Mouse (Mus musculus) intestine, embryonic 15.5 days (tissue): Measurements from ENCODE around the gene Rcsd1. TPM values are rescaled to one million over a fixed set of nuclear protein-coding genes. Genes with fewer than 3 reads are reported as not detected.

Source experiments
- ATAC-seq: fragments of 200-750 bp; cut with Nextera tagmentation; 2 replicates; pipeline ENCODE4 v1.8.0; 2017; ENCODE audit warnings: moderate TSS enrichment, moderate library complexity
- H3K27ac ChIP-seq: fragments of 300-500 bp; sonication (generic); 2 replicates; pipeline ENCODE4 v1.5.1; 2015; ENCODE audit warnings: mild to moderate bottlenecking, inconsistent platforms
- H3K27me3 ChIP-seq: fragments of 300-500 bp; sonication (generic); replicated peaks from 2 replicates; pipeline ENCODE4 v1.6.1; 2015; ENCODE audit warnings: inconsistent platforms
- H3K36me3 ChIP-seq: fragments of 300-500 bp; sonication (generic); 2 replicates; pipeline ENCODE4 v1.6.1; 2015; ENCODE audit warnings: inconsistent platforms
- H3K4me1 ChIP-seq: fragments of 300-500 bp; sonication (generic); replicated peaks from 2 replicates; pipeline ENCODE4 v1.6.1; 2015; ENCODE audit warnings: inconsistent platforms
- H3K4me2 ChIP-seq: fragments of 300-500 bp; sonication (generic); replicated peaks from 2 replicates; pipeline ENCODE4 v1.6.1; 2015; ENCODE audit warnings: mild to moderate bottlenecking, inconsistent platforms
- H3K4me3 ChIP-seq: fragments of 300-500 bp; sonication (generic); replicated peaks from 2 replicates; pipeline ENCODE4 v1.5.1; 2015; ENCODE audit warnings: inconsistent platforms
- H3K9ac ChIP-seq: fragments of 300-500 bp; sonication (generic); 2 replicates; pipeline ENCODE4 v1.6.1; 2015; ENCODE audit warnings: inconsistent platforms
- H3K9me3 ChIP-seq: fragments of 300-500 bp; sonication (generic); 2 replicates; pipeline ENCODE4 v1.6.1; 2016; ENCODE audit warnings: inconsistent platforms
- WGBS: fragments of 180-500 bp; shearing (Covaris S2); methylation state at CpG from one replicate; pipeline ENCODE4 v1.1.7; 2015; 5-methylcytosine and 5-hydroxymethylcytosine counted together
- polyA plus RNA-seq: library from polyadenylated mRNA; unstranded; fragments of >200 nt; fragmentation: Nextera tagmentation; extraction: Ambion mirVana; gene quantifications from 2 replicates; pipeline ENCODE4 v1.2.1, GENCODE M21; 2015

Rcsd1 gene
- polyA plus RNA-seq, 1 experiment from 2014 or later: 33.8 TPM

- ATAC-seq: 0 out of 2 replicates have a peak, but pooled peaks have one; percentile 9
- no peak overlapping the region; the same call in 1 of the 2 replicates for H3K4me3 ChIP-seq
- H3K27ac ChIP-seq: peak overlapping the region; percentile 77
- WGBS: 21% methylated on average over 8 of the region's 8 CpGs
- H3K9ac ChIP-seq: 0 out of 2 replicates have a peak overlapping the region, but pooled peaks have one; percentile 13
- H3K4me1 ChIP-seq: peaks cover 27% of the 10 kb centered on the region
- H3K36me3 ChIP-seq: no peaks in the 10 kb centered on the region
- no peaks in the 10 kb centered on the region for H3K9me3 ChIP-seq
- H3K4me2 ChIP-seq: peak overlapping the region; percentile 31
- H3K27me3 ChIP-seq: no peaks in the 10 kb centered on the region
These were observed 79.6 kb downstream of the Rcsd1 start for GRCm38 (mm10) chr1:165629975-165630374.

GRCm38 (mm10) chr1:165628603-165629002 lies 81.0 kb downstream of the Rcsd1 start:
- Histone ChIP-seq H3K9me3 (no peaks in the 10 kb centered on the region), H3K4me1 (peaks cover 27% of the 10 kb centered on the region), H3K27me3 (no peaks in the 10 kb centered on the region), H3K4me3 (no peak overlapping the region), H3K27ac (no peak overlapping the region), H3K4me2 (no peak overlapping the region), H3K36me3 (no peaks in the 10 kb centered on the region), H3K9ac (no peak overlapping the region)
- ATAC-seq: no peak
- 75% methylated on average over 1 of the region's 1 CpGs for WGBS

- no peaks in the 10 kb centered on the region for H3K36me3 ChIP-seq
- H3K9me3 ChIP-seq: no peaks in the 10 kb centered on the region
- H3K4me3 ChIP-seq: no peak overlapping the region
- no peak for ATAC-seq
- no peaks in the 10 kb centered on the region for H3K27me3 ChIP-seq
- H3K27ac ChIP-seq: no peak overlapping the region
- H3K9ac ChIP-seq: no peak overlapping the region
- WGBS: 70% methylated on average over 5 of the region's 5 CpGs
- H3K4me1 ChIP-seq: peaks cover 14% of the 10 kb centered on the region
- no peak overlapping the region for H3K4me2 ChIP-seq
These were observed 83.7 kb downstream of the Rcsd1 start for GRCm38 (mm10) chr1:165625896-165626295.

- H3K36me3 ChIP-seq: no peaks in the 10 kb centered on the region
- H3K4me3 ChIP-seq: no peak overlapping the region
- no peak overlapping the region for H3K4me2 ChIP-seq
- no peak overlapping the region for H3K27ac ChIP-seq
- no peak for ATAC-seq
- no peak overlapping the region for H3K9ac ChIP-seq
- no peaks in the 10 kb centered on the region for H3K9me3 ChIP-seq
- WGBS: 86% methylated on average over 5 of the region's 5 CpGs
- H3K27me3 ChIP-seq: no peaks in the 10 kb centered on the region
- H3K4me1 ChIP-seq: peaks cover 10% of the 10 kb centered on the region
These were observed 84.5 kb downstream of the Rcsd1 start for GRCm38 (mm10) chr1:165625058-165625457.

GRCm38 (mm10) chr1:165618201-165618624 lies 91.3 kb downstream of the Rcsd1 start:
- Histone ChIP-seq H3K4me1 (peaks cover 16% of the 10 kb centered on the region; the same call in 1 of the 2 replicates), H3K27me3 (no peaks in the 10 kb centered on the region), H3K9me3 (no peaks in the 10 kb centered on the region), H3K4me2 (no peak overlapping the region), H3K4me3 (no peak overlapping the region), H3K27ac (0 out of 2 replicates have a peak overlapping the region, but pooled peaks have one; percentile 1), H3K9ac (no peak overlapping the region), H3K36me3 (0 out of 2 replicates have a peak, but pooled peaks cover 4% of the 10 kb centered on the region)
- ATAC-seq: no peak
- WGBS: 73% methylated on average over 9 of the region's 9 CpGs

- no peaks in the 10 kb centered on the region for H3K27me3 ChIP-seq
- H3K27ac ChIP-seq: peak overlapping the region; percentile 74
- 0 out of 2 replicates have a peak, but pooled peaks cover 4% of the 10 kb centered on the region for H3K36me3 ChIP-seq
- H3K9ac ChIP-seq: no peak overlapping the region
- no peaks in the 10 kb centered on the region for H3K9me3 ChIP-seq
- WGBS: 15% methylated on average over 15 of the region's 15 CpGs
- peak overlapping the region; percentile 28 for H3K4me2 ChIP-seq
- H3K4me1 ChIP-seq: peaks cover 16% of the 10 kb centered on the region; the same call in 1 of the 2 replicates
- H3K4me3 ChIP-seq: no peak overlapping the region
- peak; percentile 78 for ATAC-seq
These were observed 92.2 kb downstream of the Rcsd1 start for GRCm38 (mm10) chr1:165617166-165617891.

- H3K4me3 ChIP-seq: no peak overlapping the region
- H3K9ac ChIP-seq: no peak overlapping the region
- ATAC-seq: 0 out of 2 replicates have a peak, but pooled peaks have one; percentile 11
- peak overlapping the region; percentile 74 for H3K27ac ChIP-seq
- H3K27me3 ChIP-seq: no peaks in the 10 kb centered on the region
- 0 out of 2 replicates have a peak, but pooled peaks cover 4% of the 10 kb centered on the region for H3K36me3 ChIP-seq
- H3K9me3 ChIP-seq: no peaks in the 10 kb centered on the region
- WGBS: 16% methylated on average over 7 of the region's 7 CpGs
- H3K4me2 ChIP-seq: peak overlapping the region; percentile 28; the same call in 1 of the 2 replicates
- peaks cover 16% of the 10 kb centered on the region; the same call in 1 of the 2 replicates for H3K4me1 ChIP-seq
These were observed 92.9 kb downstream of the Rcsd1 start for GRCm38 (mm10) chr1:165616652-165617051.

GRCm38 (mm10) chr1:165614793-165615192 lies 94.8 kb downstream of the Rcsd1 start:
- Histone ChIP-seq H3K4me1 (peaks cover 16% of the 10 kb centered on the region; the same call in 1 of the 2 replicates), H3K4me2 (no peak overlapping the region), H3K9ac (no peak overlapping the region), H3K27ac (no peak overlapping the region), H3K9me3 (no peaks in the 10 kb centered on the region), H3K4me3 (no peak overlapping the region), H3K27me3 (no peaks in the 10 kb centered on the region), H3K36me3 (0 out of 2 replicates have a peak, but pooled peaks cover 4% of the 10 kb centered on the region)
- no peak for ATAC-seq
- 92% methylated on average over 3 of the region's 3 CpGs for WGBS

GRCm38 (mm10) chr1:165613926-165614325 lies 95.6 kb downstream of the Rcsd1 start:
- Histone ChIP-seq H3K27me3 (no peaks in the 10 kb centered on the region), H3K27ac (no peak overlapping the region), H3K9me3 (no peaks in the 10 kb centered on the region), H3K4me2 (no peak overlapping the region), H3K36me3 (0 out of 2 replicates have a peak, but pooled peaks cover 4% of the 10 kb centered on the region), H3K9ac (no peak overlapping the region), H3K4me1 (peaks cover 22% of the 10 kb centered on the region), H3K4me3 (no peak overlapping the region)
- no peak for ATAC-seq
- 78% methylated on average over 4 of the region's 4 CpGs for WGBS

- no peaks in the 10 kb centered on the region for H3K9me3 ChIP-seq
- H3K4me3 ChIP-seq: no peak overlapping the region
- peaks cover 4% of the 10 kb centered on the region; the same call in 1 of the 2 replicates for H3K36me3 ChIP-seq
- H3K9ac ChIP-seq: no peak overlapping the region
- H3K27me3 ChIP-seq: no peaks in the 10 kb centered on the region
- no peak for ATAC-seq
- peaks cover 19% of the 10 kb centered on the region for H3K4me1 ChIP-seq
- no peak overlapping the region for H3K4me2 ChIP-seq
- H3K27ac ChIP-seq: no peak overlapping the region
- 61% methylated on average over 5 of the region's 5 CpGs for WGBS
These were observed 96.8 kb downstream of the Rcsd1 start for GRCm38 (mm10) chr1:165612714-165613113.

- peaks cover 4% of the 10 kb centered on the region; the same call in 1 of the 2 replicates for H3K36me3 ChIP-seq
- no peak overlapping the region for H3K27ac ChIP-seq
- ATAC-seq: no peak
- 57% methylated on average over 9 of the region's 9 CpGs for WGBS
- no peak overlapping the region for H3K9ac ChIP-seq
- H3K9me3 ChIP-seq: no peaks in the 10 kb centered on the region
- no peaks in the 10 kb centered on the region for H3K27me3 ChIP-seq
- H3K4me3 ChIP-seq: no peak overlapping the region
- H3K4me2 ChIP-seq: no peak overlapping the region
- peaks cover 8% of the 10 kb centered on the region for H3K4me1 ChIP-seq
These were observed 99.1 kb downstream of the Rcsd1 start for GRCm38 (mm10) chr1:165610321-165610999.
